Mouse (Mus musculus) spleen, adult 12 weeks (tissue): ENCODE measurements around the gene Lypd4.
"Not testable (repeated sequence)": the region's sequence is repeated elsewhere in the genome, so short reads cannot be mapped to it uniquely, and the experiment has no call there.

Experiments
- DNase-seq: peaks from one replicate; pipeline ENCODE4 v3.0.0; 2022; ENCODE audit warnings: low spot score

The Lypd4 gene

DNA sequence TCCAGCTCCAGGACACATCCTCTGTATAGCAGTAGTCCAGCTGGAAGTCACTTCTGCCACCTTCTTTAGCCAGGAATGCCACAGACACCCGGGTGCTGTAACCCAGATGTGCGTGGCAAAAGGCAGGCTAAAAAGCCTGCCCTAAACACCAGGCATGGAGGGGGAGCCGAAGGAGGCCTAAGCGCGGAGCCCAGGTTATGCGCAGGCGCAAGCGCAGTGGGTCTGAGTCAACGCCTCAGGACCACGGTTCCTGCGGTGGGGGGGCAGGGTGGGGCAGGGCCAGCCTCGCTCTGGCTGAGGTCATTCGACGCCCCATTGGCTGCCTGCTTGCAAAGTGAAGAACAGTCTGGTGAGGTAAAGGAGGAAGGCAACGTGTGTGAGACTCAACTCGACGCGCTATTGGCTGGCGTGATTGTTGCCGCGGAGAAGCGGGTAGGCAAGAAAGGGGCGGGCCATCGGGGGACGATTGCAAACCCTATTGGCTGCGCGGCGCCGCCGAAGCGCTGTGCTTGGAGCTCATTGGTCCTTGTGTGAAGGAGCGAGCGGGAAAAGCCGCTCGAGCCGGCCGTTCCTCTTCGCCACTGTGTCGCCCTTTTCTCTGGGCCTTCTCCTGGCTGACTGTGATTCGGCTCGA is at the start of gene Lypd4, which contains the start of gene Dmrtc2:
Gene Lypd4 (minus strand): TSS at position 410 of the 634 bp plus-strand sequence.
Gene Dmrtc2 (plus strand): TSS at position 526 of the 634 bp plus-strand sequence.
- no peak for DNase-seq

- DNase-seq = no peak
Observed at GRCm38 (mm10) chr7:24918763-24919323, 49.1 kb upstream of the Lypd4 start.

GRCm38 (mm10) chr7:24912480-24912879 is 42.7 kb upstream of the Lypd4 start:
- no peak for DNase-seq

- peak; percentile 32 for DNase-seq
Observed at GRCm38 (mm10) chr7:24907211-24907748, 37.5 kb upstream of the Lypd4 start.

DNA sequence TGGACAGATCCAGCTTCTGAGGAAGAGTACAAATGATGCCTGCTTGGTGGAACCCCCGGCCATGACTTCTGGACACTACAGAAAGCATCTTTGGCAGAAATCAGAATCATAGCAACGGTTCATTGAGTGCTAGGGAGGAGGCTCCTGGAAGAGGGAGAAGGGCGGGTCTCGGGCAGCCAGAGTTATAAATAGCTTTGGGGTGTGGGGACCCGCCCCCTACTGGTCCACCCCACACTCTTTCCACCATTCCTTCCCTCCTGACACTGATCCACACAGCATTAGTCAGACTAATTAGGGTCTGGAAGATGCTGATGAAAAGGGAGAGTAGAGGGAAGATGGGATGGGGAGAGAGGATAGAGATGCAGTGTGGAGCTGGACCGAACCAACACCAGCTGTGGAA is 36.8 kb upstream of the Lypd4 start:
- no peak for DNase-seq

DNA sequence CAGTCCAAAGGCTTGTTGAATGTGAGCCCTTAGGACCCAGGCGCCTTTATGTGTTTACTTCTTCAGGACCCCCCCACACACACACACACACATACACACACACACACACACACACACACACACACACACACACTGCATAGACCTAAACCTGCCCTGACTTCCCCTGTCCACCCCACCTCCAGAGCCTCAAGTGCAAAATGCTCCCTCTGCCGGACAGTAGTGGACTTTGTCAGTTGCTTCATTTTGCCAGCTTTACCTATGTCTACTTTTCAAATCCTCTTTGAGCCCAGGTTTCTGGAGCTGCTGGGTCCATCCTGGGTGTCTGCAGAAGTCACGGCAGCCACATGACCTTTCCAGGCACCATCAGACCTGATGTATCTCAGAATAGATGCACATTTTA is 35.2 kb upstream of the Lypd4 start:
- DNase-seq = peak; percentile 66

- peak; percentile 93 for DNase-seq
Observed at GRCm38 (mm10) chr7:24904070-24904483, 34.3 kb upstream of the Lypd4 start.

DNA sequence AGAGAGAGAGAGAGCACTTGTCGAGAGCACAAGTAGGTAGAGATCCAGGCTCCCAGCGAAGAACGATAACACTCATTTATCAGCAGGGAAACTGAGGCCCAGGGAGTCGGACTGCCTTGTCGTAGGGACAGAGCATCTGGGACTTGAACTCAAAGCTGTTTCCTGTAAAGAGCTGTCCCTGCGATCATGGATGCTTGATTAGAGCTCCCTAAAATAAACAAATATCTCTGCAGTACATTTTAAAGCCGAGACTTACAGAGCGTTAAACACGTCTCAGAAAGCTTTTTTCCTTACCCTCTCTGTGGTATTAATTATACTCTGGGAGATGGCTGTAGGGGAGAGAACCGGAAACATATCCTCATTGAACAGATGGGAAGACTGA is 33.7 kb upstream of the Lypd4 start:
- no peak for DNase-seq

- peak; percentile 69 for DNase-seq
Observed at GRCm38 (mm10) chr7:24902630-24903443, 33.1 kb upstream of the Lypd4 start, which contains the start of gene Arhgef1. Arhgef1 (plus strand) TSS chr7:24902912.

- peak; percentile 13 for DNase-seq
Observed at GRCm38 (mm10) chr7:24902264-24902629, 32.5 kb upstream of the Lypd4 start.

GRCm38 (mm10) chr7:24901842-24902241 is 32.1 kb upstream of the Lypd4 start:
- DNase-seq = peak; percentile 25

DNA sequence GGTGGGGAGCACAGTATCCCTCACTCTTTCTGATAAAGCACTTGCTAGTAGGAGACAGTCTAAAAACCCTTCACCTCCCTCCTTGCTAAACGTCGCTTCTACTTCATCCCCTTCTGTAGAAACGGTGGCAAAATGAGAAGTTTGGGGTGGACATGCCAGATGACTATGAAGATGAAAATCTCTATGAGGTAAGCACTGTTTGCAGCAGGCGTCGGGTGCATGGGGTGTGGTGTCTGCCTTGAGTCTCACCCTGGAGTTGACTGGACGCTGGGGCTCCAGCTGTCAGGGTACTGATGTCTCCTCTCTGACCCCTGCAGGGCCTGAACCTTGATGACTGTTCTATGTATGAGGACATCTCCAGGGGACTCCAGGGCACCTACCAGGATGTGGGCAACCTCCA is 31.4 kb upstream of the Lypd4 start:
- DNase-seq = no peak

- DNase-seq = no peak
Observed at GRCm38 (mm10) chr7:24897959-24898358, 28.2 kb upstream of the Lypd4 start.

- DNase-seq = peak; percentile 57
Observed at GRCm38 (mm10) chr7:24897224-24897623, 27.5 kb upstream of the Lypd4 start, which contains the start of gene Cd79a. Cd79a (plus strand) TSS chr7:24897381.

DNA sequence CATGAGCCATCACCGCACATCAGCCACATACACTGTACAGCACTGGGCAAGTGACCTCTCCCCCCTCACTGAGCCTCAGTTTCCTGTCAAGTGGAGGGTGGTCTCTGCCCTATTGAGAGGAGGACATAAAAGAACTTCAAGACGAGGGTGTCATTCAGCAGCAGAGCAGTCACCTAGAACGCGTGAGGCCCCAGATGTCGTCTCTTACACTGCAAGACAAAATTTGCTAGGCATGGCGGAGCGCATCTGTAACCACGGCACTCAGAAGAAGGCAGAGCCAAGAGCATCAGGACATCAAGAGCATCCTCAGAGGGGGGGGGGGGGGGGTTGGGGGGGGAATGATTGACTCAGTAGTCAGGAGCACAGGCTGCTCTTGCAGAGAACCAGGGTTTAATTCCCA is 26.5 kb upstream of the Lypd4 start:
- no peak for DNase-seq

- DNase-seq = not testable (repeated sequence)
Observed at GRCm38 (mm10) chr7:24895749-24896148, 26.0 kb upstream of the Lypd4 start.

DNA sequence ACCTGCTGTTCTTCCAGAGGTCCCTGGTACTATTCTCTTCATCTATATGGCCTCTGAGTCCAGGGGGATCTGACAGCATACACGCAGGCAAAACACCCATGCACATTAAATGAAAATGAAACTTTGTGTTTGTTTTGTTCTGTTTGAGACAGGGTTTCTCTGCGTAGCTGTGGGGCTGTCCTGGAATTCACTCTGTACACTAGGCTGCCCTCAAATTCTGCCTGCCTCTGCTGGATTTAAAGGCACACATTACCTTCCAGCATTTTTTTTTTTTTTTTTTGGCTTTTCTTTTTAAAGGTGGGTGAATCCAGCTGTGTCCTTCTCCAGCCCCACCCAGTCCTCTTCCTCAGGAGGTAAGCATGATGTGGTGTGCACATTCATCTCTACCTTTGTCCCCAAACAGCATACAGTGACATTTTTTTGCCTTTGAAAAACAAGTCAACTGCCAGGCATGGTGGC is 22.4 kb upstream of the Lypd4 start:
- DNase-seq = no peak

DNA sequence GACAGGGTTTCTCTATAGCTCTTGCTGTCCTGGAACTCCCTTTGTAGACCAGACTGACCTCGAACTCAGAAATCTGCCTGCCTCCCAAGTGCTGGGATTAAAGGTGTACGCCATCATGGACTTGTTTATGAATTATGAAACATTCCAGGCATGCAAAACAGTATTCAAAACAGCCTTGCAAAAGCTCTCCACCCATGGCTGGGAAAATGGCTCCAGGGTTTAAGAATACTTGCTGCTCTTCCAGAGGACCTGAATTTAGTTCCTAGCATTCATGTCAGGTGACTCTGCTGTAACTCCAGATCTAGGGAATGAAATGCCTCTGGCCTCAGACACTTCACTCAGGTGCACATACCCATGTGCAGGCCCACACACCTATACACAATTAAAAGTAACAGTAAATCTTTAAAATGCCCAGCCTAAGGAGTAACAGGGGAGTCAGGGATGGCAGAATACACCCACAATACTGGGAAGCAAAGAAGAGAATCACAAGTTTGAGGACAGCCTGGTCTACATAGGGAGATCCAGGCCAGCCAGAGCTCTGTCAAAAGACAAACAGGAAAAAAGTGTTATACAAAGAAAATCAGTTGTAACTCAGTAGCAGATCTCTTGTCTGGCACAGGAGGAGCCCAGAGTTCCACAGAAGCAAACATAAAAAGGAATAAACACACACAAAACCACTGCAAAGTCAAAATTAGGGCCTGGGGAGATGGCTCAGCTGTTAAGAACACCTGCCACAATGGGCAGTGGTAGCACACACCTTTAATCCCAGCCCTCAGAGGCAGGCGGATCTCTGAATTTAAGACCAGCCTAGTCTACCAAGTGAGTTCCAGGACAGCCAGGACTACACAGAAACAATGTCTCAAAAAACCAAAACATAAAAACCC is 21.7 kb upstream of the Lypd4 start:
- no peak for DNase-seq

DNA sequence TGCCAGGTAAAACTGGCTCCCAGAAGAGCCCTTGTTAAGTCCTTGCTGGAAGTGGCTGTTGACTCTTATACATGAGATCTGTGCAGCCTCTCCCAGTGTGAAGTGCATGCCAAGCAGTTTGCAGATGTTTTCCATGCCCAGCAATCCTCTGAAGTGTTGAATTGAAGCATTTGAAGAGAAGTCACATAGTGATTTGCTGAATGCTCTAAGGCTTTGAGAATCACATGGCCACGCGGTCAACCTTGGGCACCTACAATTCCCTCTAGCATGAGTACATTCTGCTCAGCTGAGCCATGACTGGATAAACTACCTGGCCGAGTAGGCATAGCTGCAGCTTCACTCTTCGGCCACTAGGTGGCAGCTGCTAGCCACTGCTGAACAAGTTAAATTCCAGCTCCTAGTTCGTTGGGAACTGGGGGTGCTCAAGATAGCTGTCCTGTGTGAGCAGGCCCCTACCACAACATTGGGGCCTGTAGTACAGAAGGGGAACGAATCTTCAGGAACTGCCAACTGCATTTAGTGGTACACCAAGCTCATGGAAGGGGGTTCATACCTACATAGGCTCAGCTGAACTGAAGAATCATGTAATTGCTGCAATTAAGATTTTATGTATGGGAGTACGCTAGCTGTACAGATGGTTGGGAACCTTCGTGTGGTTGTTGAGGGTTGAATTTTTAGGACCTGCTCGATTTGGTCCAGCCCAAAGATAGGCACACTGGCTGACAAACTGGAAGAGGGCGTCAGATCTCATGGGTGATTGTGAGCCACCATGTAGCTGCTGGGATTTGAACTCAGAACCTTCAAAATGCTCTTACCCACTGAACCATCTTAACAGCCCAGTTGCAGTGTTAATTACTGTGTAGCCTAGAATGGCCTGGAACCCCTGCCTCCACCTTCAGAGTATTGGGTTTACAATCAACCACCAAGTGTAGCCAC is 20.8 kb upstream of the Lypd4 start:
- DNase-seq = peak; percentile 65

DNA sequence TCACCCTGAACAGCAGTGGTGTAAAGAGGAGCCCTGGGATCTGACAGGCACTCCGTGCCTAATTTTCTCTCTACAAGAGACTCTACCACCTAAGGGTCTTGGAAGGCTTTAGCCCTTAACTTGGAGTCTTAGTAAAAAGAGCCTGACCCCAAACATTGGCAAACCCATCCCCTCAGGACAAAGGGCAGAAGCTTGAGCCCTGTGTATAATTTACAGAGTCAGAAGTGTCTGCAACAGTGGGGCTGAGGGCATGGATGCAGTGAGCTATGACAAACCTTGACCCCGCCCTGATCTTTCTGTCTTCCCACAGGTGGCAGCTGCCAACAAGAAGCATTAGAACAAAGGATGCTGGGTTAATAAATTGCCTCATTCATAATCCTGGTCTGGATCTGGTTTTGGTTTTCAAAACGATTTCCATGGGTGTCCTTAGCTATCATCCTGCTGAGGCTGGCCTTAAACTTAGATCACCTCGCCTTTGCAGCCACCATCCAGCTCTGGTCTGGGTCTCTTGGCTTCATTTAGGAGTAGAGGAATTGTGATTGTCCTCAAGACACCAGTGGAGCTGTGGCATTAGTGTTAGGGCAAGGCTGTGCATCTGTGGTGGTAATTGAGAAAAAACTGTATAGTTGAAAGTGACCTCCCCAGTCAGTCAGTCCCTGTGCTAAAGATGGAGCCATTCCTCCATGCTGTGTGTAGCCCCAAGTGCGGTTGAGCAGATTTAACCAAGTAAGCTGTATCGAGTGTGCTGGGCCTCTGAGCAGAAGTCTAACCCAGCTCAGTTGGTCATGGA is 19.9 kb upstream of the Lypd4 start:
- DNase-seq = no peak
